Mouse (Mus musculus) E14TG2a.4 (cell line): ENCODE data around the gene Stk4.

ENCODE experiments used
- H3K27me3 ChIP-seq: 2 replicates; pipeline ENCODE4 v1.6.1; 2014; ENCODE audit warnings: low read length, control low read depth; ENCODE audit not compliant: insufficient read depth
- H3K36me3 ChIP-seq: 2 replicates; pipeline ENCODE4 v1.6.1; 2014; ENCODE audit warnings: low read length, control low read depth; ENCODE audit not compliant: insufficient read depth
- H3K4me1 ChIP-seq: replicated peaks from 2 replicates; pipeline ENCODE4 v1.6.1; 2014; ENCODE audit warnings: low read depth, low read length, control low read depth
- H3K4me3 ChIP-seq: replicated peaks from 2 replicates; pipeline ENCODE4 v1.5.1; 2014; ENCODE audit warnings: mild to moderate bottlenecking, low read length
- H3K9me3 ChIP-seq: 2 replicates; pipeline ENCODE4 v1.6.1; 2014; ENCODE audit warnings: low read length, control low read depth
- CTCF ChIP-seq: conservative IDR thresholded peaks from 2 replicates; pipeline ENCODE4 v1.5.1; 2014; ENCODE audit warnings: low read length
- NANOG ChIP-seq: IDR thresholded peaks from 2 replicates; pipeline ENCODE4 v1.6.1; 2014; ENCODE audit warnings: borderline replicate concordance, low read length, mixed read lengths
- POU5F1 ChIP-seq: IDR thresholded peaks from 2 replicates; pipeline ENCODE4 v1.6.1; 2014; ENCODE audit warnings: low read length, borderline replicate concordance

Gene Stk4

GRCm38 (mm10) chr2:164194959-164195630 lies 125.0 kb downstream of the Stk4 start:
- Histone ChIP-seq H3K4me1 (peaks cover 4% of the 10 kb centered on the region; the same call in 1 of the 2 replicates), H3K4me3 (no peak overlapping the region), H3K36me3 (no peaks in the 10 kb centered on the region), H3K27me3 (no peaks in the 10 kb centered on the region), H3K9me3 (peaks cover 18% of the 10 kb centered on the region)
- TF ChIP-seq CTCF (no peak), NANOG (no peak), POU5F1 (no peak)

- Histone ChIP-seq H3K36me3 (no peaks in the 10 kb centered on the region), H3K27me3 (no peaks in the 10 kb centered on the region), H3K4me1 (peaks cover 4% of the 10 kb centered on the region; the same call in 1 of the 2 replicates), H3K9me3 (peaks cover 15% of the 10 kb centered on the region), H3K4me3 (no peak overlapping the region)
- TF ChIP-seq POU5F1 (no peak), NANOG (no peak), CTCF (no peak)
Observed at GRCm38 (mm10) chr2:164195971-164196699, 126.0 kb downstream of the Stk4 start.

DNA sequence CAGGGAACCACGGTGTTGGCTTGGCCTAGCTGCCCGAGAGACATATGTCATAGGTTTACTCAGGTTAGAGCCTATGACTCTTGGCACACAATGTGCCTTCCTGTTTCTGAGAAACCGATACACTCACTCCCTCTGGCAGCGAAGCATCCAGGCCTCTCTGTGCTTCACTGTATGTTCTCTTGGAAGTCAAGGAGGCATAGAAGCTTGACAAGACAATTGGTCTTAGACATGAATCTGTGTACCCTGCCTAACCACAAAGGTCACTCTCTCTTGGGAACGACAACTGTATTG lies 126.5 kb downstream of the Stk4 start:
- Histone ChIP-seq H3K4me1 (peaks cover 4% of the 10 kb centered on the region; the same call in 1 of the 2 replicates), H3K27me3 (no peaks in the 10 kb centered on the region), H3K36me3 (no peaks in the 10 kb centered on the region), H3K9me3 (peaks cover 10% of the 10 kb centered on the region), H3K4me3 (no peak overlapping the region)
- TF ChIP-seq NANOG (no peak), POU5F1 (no peak), CTCF (no peak)

- TF ChIP-seq POU5F1 = no peak
- no peak for TF ChIP-seq CTCF
- TF ChIP-seq NANOG = no peak
Observed at GRCm38 (mm10) chr2:164199626-164200327, 129.7 kb downstream of the Stk4 start, which contains the start of gene Wfdc15a. TSS of gene Wfdc15a (minus strand) at chr2:164200130.

More at GRCm38 (mm10) chr2:164199626-164200327, 129.7 kb downstream of the Stk4 start, which contains the start of gene Wfdc15a:
- no peaks in the 10 kb centered on the region for H3K36me3 ChIP-seq
- H3K4me1 ChIP-seq = peaks cover 4% of the 10 kb centered on the region; the same call in 1 of the 2 replicates
- H3K4me3 ChIP-seq = no peak within 1 kb of the TSS
- H3K27me3 ChIP-seq = no peaks in the 10 kb centered on the region
- peaks cover 9% of the 10 kb centered on the region for H3K9me3 ChIP-seq
